Mouse (Mus musculus) CD4-positive, CD25-positive, alpha-beta regulatory T cell, adult 2 months (primary cell): ENCODE measurements around the gene Tff3.
A peak's percentile ranks its signal among the peaks of the same experiment; 100 is the strongest.

ENCODE experiments used
- DNase-seq: peaks from one replicate; pipeline ENCODE4 v3.0.0-alpha.2; 2012; ENCODE audit warnings: low read depth, low spot score

The Tff3 gene

GRCm38 (mm10) chr17:31129452-31129851 is at the start of gene Tff3:
Gene Tff3, minus strand, starts transcription at chr17:31129646.
- DNase-seq: no peak

GRCm38 (mm10) chr17:31176321-31176720 is 46.9 kb upstream of the Tff3 start:
- DNase-seq: peak; percentile 56

DNA sequence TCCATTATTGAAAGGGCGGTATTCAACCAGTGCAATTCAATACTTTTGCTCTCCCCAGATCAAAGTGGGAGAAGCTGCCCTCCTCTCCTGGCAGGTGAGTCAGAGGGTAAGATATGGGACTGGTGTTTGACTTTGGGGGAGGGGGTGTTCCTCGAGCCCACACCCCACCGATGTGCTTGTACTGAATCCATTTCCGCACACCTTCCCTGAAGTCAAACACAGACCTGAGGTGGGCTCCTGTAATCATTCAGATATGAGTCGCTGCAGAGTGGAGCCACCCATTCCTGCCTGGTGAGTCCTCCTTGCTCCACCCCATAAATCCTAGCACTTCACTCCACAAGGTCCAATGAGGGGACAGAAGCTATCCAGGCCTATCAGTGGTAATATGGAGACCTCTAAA is 40.4 kb upstream of the Tff3 start:
- no peak for DNase-seq

DNA sequence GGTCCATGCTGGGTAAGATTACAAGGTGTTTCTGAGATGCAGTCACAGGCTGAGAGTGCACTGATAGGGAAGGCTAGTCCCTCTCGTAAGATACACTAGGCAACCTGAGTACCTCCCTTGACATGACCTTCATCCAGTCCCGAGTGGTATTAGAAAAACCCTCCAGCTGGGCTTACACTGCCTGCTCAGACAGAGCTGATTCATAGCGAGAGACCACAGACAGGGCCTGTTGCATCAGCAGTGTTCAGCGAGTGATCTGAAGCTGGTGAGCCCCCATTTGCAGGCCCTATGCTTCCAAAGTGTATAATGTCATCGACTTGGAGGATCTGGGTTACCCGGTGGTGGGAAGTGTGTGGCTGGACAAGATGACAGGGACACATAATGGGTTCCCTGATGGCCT is 35.7 kb upstream of the Tff3 start, which contains the start of gene Tff1:
TSS of gene Tff1 (minus strand) at position 151 of the 400 bp plus-strand sequence.
- no peak for DNase-seq

DNA sequence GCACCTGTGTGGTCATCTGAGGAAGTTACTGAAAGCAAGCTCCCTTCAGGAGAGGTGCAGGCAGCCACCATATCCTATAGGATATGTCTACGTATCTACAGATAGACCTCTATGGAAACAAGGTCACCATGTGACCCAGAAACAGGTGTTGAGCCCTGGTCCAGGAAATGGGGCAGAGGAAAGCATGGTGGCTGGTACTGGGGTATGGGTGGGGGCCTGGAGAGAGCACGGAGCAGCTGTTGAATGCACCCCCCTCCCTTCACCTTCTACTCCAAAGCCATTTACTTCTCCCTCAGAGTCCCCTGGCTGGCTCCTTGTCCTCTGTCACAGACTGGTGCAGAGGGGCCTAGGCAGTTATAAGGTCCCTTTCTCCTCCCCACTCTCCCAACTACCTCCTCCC is 34.4 kb upstream of the Tff3 start:
- DNase-seq: no peak

GRCm38 (mm10) chr17:31162607-31163006 is 33.2 kb upstream of the Tff3 start:
- no peak for DNase-seq

DNA sequence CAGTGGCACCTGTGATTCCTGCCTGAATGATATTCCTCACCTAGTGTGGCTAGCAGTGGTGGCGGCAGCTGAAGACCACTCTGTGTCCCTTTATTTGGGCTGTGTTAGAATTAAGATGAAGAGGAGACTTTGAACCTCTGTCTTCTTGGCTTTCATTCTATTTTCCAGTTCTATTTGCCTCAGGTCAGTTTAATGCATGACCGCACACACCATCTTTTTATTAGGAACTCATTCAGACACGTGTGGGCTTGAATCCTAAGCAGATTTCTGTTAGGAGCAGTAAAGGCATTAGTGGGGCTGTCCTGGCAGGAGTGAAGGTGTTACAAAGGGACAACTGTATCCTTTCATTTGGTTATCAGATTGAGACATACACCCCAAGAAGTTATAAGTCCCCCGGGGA is 30.8 kb upstream of the Tff3 start:
- no peak for DNase-seq

- DNase-seq: no peak
Measured at GRCm38 (mm10) chr17:31157921-31158320, 28.5 kb upstream of the Tff3 start.

- DNase-seq: no peak
Measured at GRCm38 (mm10) chr17:31153785-31154184, 24.3 kb upstream of the Tff3 start.

GRCm38 (mm10) chr17:31152966-31153499 is 23.6 kb upstream of the Tff3 start:
- DNase-seq: no peak

DNA sequence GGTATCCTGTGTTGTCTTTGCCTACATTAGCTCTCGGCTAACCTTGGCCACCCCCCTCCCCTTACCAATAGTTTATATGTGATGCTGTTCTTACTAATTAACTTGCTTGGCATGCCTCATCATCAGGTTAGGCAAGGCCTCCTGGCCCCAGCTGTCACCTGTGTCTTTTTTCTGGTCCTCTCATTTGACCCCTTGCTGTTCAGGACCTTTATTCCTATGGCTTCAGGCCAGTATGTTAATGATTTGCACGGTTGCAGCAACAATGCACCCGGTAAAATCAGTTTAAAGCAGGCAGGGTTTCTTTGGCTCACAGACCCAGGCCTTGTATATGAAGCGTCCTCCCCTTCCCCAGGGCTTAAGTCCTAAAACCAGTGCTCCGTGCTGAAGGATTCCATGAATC is 23.1 kb upstream of the Tff3 start:
- no peak for DNase-seq

- no peak for DNase-seq
Measured at GRCm38 (mm10) chr17:31145998-31146397, 16.6 kb upstream of the Tff3 start.

- DNase-seq: no peak
Measured at GRCm38 (mm10) chr17:31144040-31145037, 14.9 kb upstream of the Tff3 start, which contains the start of gene Tff2. Gene Tff2, minus strand, starts transcription at chr17:31144282.

GRCm38 (mm10) chr17:31142116-31142515 is 12.7 kb upstream of the Tff3 start:
- no peak for DNase-seq

- peak; percentile 87 for DNase-seq
Measured at GRCm38 (mm10) chr17:31138398-31138797, 9.0 kb upstream of the Tff3 start.

- DNase-seq: no peak
Measured at GRCm38 (mm10) chr17:31136821-31137220, 7.4 kb upstream of the Tff3 start.

DNA sequence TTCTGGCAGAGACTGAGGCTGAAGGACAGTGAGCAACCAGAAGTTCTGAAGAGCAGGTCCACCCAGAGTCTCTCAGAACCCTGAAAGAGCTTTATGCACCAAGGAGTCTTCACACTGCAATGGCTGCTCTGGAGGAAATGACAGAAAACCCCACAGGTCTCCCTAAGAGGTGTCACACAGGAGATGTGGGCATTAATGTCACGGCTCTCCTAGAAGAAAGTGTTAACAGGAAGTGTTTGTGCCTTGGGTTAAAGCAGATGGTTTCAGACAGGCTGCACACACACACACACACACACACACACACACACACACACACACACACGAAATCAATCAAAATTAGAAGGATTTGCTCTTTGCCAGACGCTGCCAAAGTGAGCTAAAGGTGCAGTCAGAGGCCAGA is 6.8 kb upstream of the Tff3 start:
- DNase-seq: peak; percentile 49

DNA sequence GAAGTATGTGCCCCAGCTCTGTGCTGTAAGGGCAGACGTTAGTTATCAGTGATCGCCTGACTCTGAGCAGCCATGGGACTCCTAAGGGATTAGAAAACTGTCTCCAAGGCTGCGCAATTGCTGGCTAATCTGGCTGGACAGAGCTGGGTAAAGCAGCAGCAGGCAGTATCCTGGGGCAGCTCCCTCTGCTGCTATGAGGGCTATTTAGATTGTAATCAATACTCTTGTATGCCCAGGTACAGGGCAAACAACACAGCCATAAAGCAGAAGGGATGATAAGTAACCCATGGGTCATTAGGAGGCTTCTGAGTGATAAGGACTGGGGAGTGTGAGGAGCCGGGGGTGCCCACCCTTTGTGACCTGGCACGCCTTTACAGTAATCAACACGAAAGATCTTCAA is 5.5 kb upstream of the Tff3 start:
- DNase-seq: no peak

- DNase-seq: no peak
Measured at GRCm38 (mm10) chr17:31133776-31134175, 4.3 kb upstream of the Tff3 start.

DNA sequence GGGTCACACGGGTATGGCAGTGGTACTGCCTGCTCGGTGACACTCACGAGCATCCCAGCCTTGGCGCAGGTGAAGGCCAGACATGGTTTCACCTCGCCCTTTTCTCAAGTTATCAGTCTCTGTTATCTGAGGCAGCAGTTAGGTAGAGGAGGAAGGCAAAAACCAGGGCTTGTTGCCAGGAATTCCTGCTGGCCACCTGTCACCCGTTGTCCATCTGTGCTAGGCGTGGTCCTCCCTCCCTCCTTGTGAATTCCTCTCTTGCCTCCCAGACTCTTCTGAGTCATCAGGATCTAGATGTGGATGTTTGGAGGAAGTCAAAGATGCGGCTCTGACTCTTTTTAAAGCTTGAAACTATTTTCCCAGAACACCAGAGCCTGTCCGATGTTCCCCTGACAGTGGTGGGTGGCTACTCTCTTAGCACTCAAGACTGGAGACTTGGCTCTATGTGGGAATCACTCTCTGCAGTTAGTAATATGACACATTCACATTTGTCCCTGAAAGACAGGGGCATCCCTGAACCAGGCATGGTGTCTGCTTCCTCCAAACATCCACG is 1.9 kb upstream of the Tff3 start:
- no peak for DNase-seq

DNA sequence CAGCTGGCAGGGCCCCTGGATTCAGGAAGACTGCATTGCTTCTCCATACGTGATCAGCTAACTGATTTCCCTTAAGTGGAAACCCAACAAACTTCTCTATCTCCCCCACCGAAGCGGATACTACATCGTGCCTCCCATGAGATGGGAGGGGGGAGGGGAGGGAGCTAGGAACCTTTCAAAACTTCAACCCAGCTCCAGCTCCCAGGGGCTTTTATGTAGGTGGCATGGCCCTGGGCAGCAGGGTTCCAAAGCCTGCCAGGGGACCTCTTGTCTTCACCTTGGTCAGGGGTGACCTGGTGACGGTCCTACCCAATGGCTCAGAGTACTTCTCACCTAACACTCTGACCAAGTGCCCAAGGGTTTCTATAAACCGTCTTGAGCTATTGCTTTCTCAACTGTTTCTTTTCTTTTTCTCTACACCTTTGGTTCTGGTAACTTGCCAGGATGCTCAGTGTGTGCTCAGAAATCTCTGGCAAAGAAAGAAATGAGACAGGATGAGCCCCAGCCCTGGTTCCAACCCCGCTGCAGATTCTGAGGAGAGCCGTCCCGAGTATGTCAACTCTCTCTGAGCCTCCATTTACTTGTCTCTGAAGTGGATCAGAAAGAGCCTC is 633 bp downstream of the Tff3 start:
- DNase-seq: no peak
